Mouse (Mus musculus) limb, embryonic 15.5 days (tissue): Measurements from ENCODE around the gene Ccdc85c. TPM values are rescaled to one million over a fixed set of nuclear protein-coding genes. Genes with fewer than 3 reads are reported as not detected.
A peak's percentile ranks its signal among the peaks of the same experiment; 100 is the strongest.

ENCODE experiments used
- ATAC-seq: fragments of 200-750 bp; cut with Nextera tagmentation; 2 replicates; pipeline ENCODE4 v1.8.0; 2017; ENCODE audit warnings: low read depth, moderate TSS enrichment; ENCODE audit not compliant: insufficient number of reproducible peaks, low FRiP score, low TSS enrichment
- H3K27ac ChIP-seq: fragments of 300-500 bp; sonication (generic); 2 replicates; pipeline ENCODE4 v1.5.1; 2015; ENCODE audit warnings: moderate library complexity, mild to moderate bottlenecking, inconsistent platforms
- H3K27me3 ChIP-seq: fragments of 300-500 bp; sonication (generic); 2 replicates; pipeline ENCODE4 v1.6.1; 2015; ENCODE audit warnings: inconsistent platforms
- H3K36me3 ChIP-seq: fragments of 300-500 bp; sonication (generic); 2 replicates; pipeline ENCODE4 v1.6.1; 2015; ENCODE audit warnings: inconsistent platforms
- H3K4me1 ChIP-seq: fragments of 300-500 bp; sonication (generic); 2 replicates; pipeline ENCODE4 v1.6.1; 2015; ENCODE audit warnings: inconsistent platforms
- H3K4me2 ChIP-seq: fragments of 300-500 bp; sonication (generic); 2 replicates; pipeline ENCODE4 v1.6.1; 2015; ENCODE audit warnings: mild to moderate bottlenecking, inconsistent platforms
- H3K4me3 ChIP-seq: fragments of 300-500 bp; sonication (generic); 2 replicates; pipeline ENCODE4 v1.5.1; 2015; ENCODE audit warnings: mild to moderate bottlenecking, inconsistent platforms
- H3K9ac ChIP-seq: fragments of 300-500 bp; sonication (generic); 2 replicates; pipeline ENCODE4 v1.6.1; 2015; ENCODE audit warnings: inconsistent platforms
- H3K9me3 ChIP-seq: fragments of 300-500 bp; sonication (generic); 2 replicates; pipeline ENCODE4 v1.6.1; 2016; ENCODE audit warnings: inconsistent platforms
- WGBS: fragments of 180-500 bp; shearing (Covaris S2); methylation state at CpG from one replicate; pipeline ENCODE4 v1.1.7; 2015; 5-methylcytosine and 5-hydroxymethylcytosine counted together
- polyA plus RNA-seq: library from polyadenylated mRNA; unstranded; fragments of >200 nt; fragmentation: Nextera tagmentation; extraction: Ambion mirVana; gene quantifications from 2 replicates; pipeline ENCODE4 v1.2.1, GENCODE M21; 2015

Ccdc85c gene
- polyA plus RNA-seq, 1 experiment from 2014 or later: 4.7 TPM

GRCm38 (mm10) chr12:108219163-108219562 is 56.1 kb downstream of the Ccdc85c start:
- H3K27me3 ChIP-seq: no peaks in the 10 kb centered on the region
- 11% methylated on average over 15 of the region's 15 CpGs for WGBS
- ATAC-seq: no peak
- H3K4me2 ChIP-seq: peak overlapping the region; percentile 35
- peak overlapping the region; percentile 86 for H3K27ac ChIP-seq
- no peak overlapping the region for H3K9ac ChIP-seq
- H3K9me3 ChIP-seq: no peaks in the 10 kb centered on the region
- H3K36me3 ChIP-seq: no peaks in the 10 kb centered on the region
- peaks cover 79% of the 10 kb centered on the region for H3K4me1 ChIP-seq
- no peak overlapping the region for H3K4me3 ChIP-seq

GRCm38 (mm10) chr12:108217572-108217971 is 57.7 kb downstream of the Ccdc85c start:
- Histone ChIP-seq H3K4me2 (no peak overlapping the region), H3K4me3 (no peak overlapping the region), H3K27ac (no peak overlapping the region), H3K36me3 (no peaks in the 10 kb centered on the region), H3K4me1 (peaks cover 82% of the 10 kb centered on the region), H3K9me3 (no peaks in the 10 kb centered on the region), H3K9ac (no peak overlapping the region), H3K27me3 (no peaks in the 10 kb centered on the region)
- ATAC-seq: no peak
- 69% methylated on average over 5 of the region's 5 CpGs for WGBS

GRCm38 (mm10) chr12:108216611-108217370 is 58.4 kb downstream of the Ccdc85c start:
- Histone ChIP-seq H3K4me3 (no peak overlapping the region), H3K27ac (no peak overlapping the region), H3K27me3 (no peaks in the 10 kb centered on the region), H3K36me3 (no peaks in the 10 kb centered on the region), H3K4me1 (peaks cover 86% of the 10 kb centered on the region), H3K4me2 (no peak overlapping the region), H3K9me3 (no peaks in the 10 kb centered on the region), H3K9ac (no peak overlapping the region)
- WGBS: 67% methylated on average over 11 of the region's 11 CpGs
- no peak for ATAC-seq

GRCm38 (mm10) chr12:108215090-108215489 is 60.1 kb downstream of the Ccdc85c start:
- no peaks in the 10 kb centered on the region for H3K27me3 ChIP-seq
- H3K4me1 ChIP-seq: peaks cover 80% of the 10 kb centered on the region
- H3K9me3 ChIP-seq: no peaks in the 10 kb centered on the region
- H3K36me3 ChIP-seq: no peaks in the 10 kb centered on the region
- peak overlapping the region; percentile 50; the same call in 1 of the 2 replicates for H3K27ac ChIP-seq
- WGBS: 27% methylated on average over 8 of the region's 8 CpGs
- H3K9ac ChIP-seq: no peak overlapping the region
- H3K4me2 ChIP-seq: no peak overlapping the region
- H3K4me3 ChIP-seq: no peak overlapping the region
- 0 out of 2 replicates have a peak, but pooled peaks have one; percentile 12 for ATAC-seq

DNA sequence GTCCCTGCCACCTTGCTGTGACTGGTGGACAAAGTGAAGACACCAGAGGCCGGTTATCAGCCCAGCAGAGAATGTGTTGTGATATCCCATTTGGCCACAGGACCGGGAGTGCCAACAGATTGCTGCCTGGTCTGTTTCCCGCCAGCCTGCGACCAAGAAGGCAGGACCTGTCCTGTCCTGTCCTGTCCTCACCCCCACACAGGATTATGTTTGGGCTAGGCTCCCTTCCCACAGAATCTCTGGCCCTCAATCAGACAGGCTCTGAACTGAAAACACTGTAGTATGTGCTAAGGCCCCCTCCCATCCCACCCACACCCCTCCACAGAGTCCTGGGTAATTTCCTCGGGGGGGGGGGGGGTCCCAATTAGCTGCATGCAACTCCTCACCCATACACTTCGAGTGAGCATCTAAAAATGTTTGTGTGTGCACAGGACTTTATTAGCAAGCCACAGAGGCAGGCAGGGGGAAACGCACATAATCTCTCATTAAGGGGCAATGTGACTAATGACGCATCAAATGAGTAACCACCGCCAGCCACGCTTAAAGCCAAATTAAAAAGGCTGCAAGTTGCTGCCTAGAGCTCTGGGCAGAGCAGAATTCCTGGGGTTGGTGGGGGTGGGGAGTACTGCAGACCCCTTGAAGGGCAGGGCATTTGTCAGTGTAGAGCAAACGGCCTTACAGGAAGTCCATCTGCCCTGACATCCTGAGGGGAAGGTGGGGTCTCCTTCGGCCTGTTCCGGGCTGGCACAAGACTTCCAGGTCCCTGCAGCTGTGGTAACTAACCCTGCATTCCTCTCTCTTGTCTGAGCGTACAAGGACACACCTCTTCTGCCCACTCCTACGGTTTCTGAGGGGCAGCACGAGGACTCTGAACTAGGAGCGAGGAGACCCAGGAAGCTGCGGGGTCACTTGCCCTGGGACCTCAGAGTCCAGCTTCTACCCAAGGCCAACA is 61.9 kb downstream of the Ccdc85c start:
- Histone ChIP-seq H3K36me3 (no peaks in the 10 kb centered on the region), H3K4me3 (no peak overlapping the region), H3K4me2 (no peak overlapping the region), H3K27me3 (no peaks in the 10 kb centered on the region), H3K4me1 (peaks cover 79% of the 10 kb centered on the region), H3K27ac (no peak overlapping the region), H3K9ac (no peak overlapping the region), H3K9me3 (no peaks in the 10 kb centered on the region)
- 33% methylated on average over 18 of the region's 18 CpGs for WGBS
- no peak for ATAC-seq

DNA sequence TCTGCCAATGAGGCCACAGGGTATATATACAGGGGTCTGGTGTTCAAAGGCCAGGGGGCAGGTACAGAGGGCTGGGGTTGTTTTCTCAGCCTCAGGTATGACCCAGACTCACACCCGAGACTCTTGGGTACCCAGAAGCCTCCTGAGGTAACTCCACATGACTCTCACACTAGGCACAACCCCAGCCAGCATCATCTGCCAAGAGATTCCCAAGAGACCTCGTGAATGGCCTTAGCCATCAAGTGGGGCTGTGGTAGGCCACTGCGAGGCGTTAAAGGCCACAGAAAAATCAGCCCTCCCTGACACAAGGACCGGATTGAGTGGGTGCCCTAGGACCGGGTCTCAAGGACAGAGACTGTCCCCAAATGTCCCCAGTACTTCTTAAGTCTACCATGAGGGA is 62.7 kb downstream of the Ccdc85c start:
- Histone ChIP-seq H3K36me3 (no peaks in the 10 kb centered on the region), H3K4me2 (no peak overlapping the region), H3K27me3 (no peaks in the 10 kb centered on the region), H3K4me3 (no peak overlapping the region), H3K9ac (no peak overlapping the region), H3K27ac (0 out of 2 replicates have a peak overlapping the region, but pooled peaks have one; percentile 24), H3K4me1 (peaks cover 75% of the 10 kb centered on the region), H3K9me3 (no peaks in the 10 kb centered on the region)
- 74% methylated on average over 6 of the region's 6 CpGs for WGBS
- ATAC-seq: no peak

DNA sequence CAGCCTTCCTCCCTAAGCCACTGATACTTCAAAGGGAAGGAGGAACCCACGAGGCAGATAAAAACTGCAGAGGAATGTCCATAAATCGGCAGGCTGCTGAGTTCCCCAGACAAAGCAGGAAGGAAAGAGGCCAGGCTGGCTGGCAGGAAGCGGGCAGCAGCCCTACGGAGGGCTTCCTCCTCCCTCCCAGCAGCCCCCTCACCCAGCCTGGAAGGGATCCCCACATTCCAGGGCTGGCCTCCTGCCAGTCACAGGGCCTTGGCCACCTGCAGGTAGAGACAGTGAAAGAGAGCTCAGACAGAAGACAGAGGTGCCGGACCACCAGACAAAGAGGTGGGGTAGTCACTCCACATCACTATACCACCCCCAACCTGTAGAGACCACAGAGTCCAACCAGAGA is 63.2 kb downstream of the Ccdc85c start:
- 11% methylated on average over 5 of the region's 5 CpGs for WGBS
- Histone ChIP-seq H3K4me2 (no peak overlapping the region), H3K27me3 (no peaks in the 10 kb centered on the region), H3K9ac (no peak overlapping the region), H3K4me1 (peaks cover 73% of the 10 kb centered on the region), H3K27ac (peak overlapping the region; percentile 44; the same call in 1 of the 2 replicates), H3K9me3 (no peaks in the 10 kb centered on the region), H3K36me3 (peaks cover 3% of the 10 kb centered on the region; the same call in 1 of the 2 replicates), H3K4me3 (no peak overlapping the region)
- no peak for ATAC-seq

DNA sequence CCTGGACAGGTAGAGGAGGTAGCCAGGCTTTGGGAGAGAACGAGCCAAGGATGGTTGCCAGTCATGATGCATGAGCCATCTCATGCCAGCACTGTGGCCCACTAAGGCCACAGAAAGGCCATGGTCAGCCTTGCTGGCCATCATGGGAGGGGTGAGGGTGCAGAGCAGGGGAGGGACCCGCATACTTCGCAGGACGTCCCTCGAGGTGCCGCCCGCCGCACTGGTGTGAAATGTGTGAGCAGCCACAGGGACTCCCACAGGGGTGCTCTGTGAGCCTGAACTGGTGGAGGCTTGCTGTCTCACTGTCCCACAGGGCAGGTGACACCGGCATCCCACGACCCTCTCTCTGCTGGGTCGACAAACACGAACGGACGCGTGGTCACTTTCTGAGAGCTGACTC is 64.6 kb downstream of the Ccdc85c start:
- H3K27me3 ChIP-seq: no peaks in the 10 kb centered on the region
- H3K36me3 ChIP-seq: peaks cover 13% of the 10 kb centered on the region
- H3K4me3 ChIP-seq: no peak overlapping the region
- H3K9me3 ChIP-seq: no peaks in the 10 kb centered on the region
- no peak overlapping the region for H3K4me2 ChIP-seq
- no peak overlapping the region for H3K27ac ChIP-seq
- peaks cover 63% of the 10 kb centered on the region for H3K4me1 ChIP-seq
- no peak for ATAC-seq
- H3K9ac ChIP-seq: no peak overlapping the region
- whole genome bisulfite sequencing: 91% methylated on average over 15 of the region's 15 CpGs

DNA sequence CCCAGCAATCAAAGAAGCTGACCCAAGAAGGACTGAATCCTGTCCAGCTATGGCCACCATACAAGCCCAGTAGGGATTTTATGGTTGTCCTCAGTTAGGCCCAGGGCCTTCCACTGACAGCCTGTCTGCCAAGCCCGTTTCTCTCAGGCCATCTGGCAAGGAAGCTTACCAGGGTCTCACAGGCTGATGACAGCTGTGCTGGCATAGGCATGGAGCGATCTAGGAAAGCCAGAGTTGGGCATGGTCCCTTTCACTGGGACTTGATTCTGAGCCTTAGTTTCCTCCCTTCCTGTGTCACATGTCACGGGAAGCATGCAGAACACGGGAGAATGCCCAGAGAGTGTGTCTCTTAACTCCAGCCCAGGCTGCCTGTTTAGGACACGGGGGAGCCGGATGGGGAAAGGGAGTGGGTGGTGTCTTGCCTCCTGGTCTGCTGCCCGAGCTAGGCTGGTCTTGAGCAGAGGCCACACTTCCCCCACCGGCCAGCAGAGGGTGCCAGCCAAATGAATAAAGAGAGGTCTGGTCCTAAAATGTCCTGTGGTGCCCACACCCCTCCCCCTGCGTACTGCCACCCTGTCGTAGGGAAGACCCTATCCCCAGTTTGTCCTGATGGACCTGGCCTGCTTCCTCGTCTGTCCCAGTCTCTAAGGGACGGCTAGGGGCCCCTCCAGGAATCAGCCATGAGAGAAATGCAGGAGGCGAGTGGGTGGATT is 66.3 kb downstream of the Ccdc85c start:
- Histone ChIP-seq H3K27ac (no peak overlapping the region), H3K36me3 (peaks cover 24% of the 10 kb centered on the region), H3K27me3 (no peaks in the 10 kb centered on the region), H3K9ac (no peak overlapping the region), H3K4me2 (no peak overlapping the region), H3K9me3 (no peaks in the 10 kb centered on the region), H3K4me3 (no peak overlapping the region), H3K4me1 (peaks cover 47% of the 10 kb centered on the region)
- ATAC-seq: no peak
- 28% methylated on average over 13 of the region's 13 CpGs for WGBS

DNA sequence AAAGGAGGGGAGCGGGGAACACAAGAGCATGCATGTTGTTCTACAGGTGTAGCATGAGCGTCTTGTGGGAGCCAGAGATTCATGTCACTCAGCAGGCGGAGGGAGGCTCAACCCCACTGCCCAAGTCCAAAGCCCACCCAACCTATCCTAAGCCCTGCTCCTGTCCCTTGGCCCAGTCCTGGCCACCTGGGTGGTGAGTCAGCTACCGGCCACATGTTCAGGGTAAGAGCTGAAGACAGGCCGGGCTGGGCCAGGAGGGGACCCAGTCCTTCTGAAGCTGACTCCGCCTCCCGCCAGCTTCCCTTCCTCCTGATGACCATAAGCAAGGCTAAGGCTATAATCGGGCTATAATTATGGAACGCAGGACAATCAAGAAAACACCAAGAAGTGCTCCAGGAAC is 67.0 kb downstream of the Ccdc85c start:
- no peak for ATAC-seq
- Histone ChIP-seq H3K4me1 (peaks cover 41% of the 10 kb centered on the region), H3K4me2 (no peak overlapping the region), H3K36me3 (peaks cover 29% of the 10 kb centered on the region), H3K27ac (no peak overlapping the region), H3K9ac (no peak overlapping the region), H3K27me3 (no peaks in the 10 kb centered on the region), H3K4me3 (no peak overlapping the region), H3K9me3 (no peaks in the 10 kb centered on the region)
- WGBS: 81% methylated on average over 9 of the region's 9 CpGs

- Histone ChIP-seq H3K27me3 (no peaks in the 10 kb centered on the region), H3K4me2 (no peak overlapping the region), H3K36me3 (peaks cover 42% of the 10 kb centered on the region), H3K9me3 (no peaks in the 10 kb centered on the region), H3K4me3 (no peak overlapping the region), H3K27ac (no peak overlapping the region), H3K9ac (no peak overlapping the region), H3K4me1 (peaks cover 25% of the 10 kb centered on the region)
- ATAC-seq: peak; percentile 41
- WGBS: 8% methylated on average over 5 of the region's 5 CpGs
Observed at GRCm38 (mm10) chr12:108206641-108207040, 68.6 kb downstream of the Ccdc85c start.
